Mouse (Mus musculus) hindbrain, postnatal 0 days (tissue): ENCODE measurements around the gene Chga. TPM values are rescaled to one million over a fixed set of nuclear protein-coding genes. Genes with fewer than 3 reads are reported as not detected.

Experiments
- ATAC-seq: fragments of 200-750 bp; cut with Nextera tagmentation; 2 replicates; pipeline ENCODE4 v1.8.0; 2017; ENCODE audit warnings: mild to moderate bottlenecking, moderate TSS enrichment, moderate library complexity
- DNase-seq: peaks from one replicate; pipeline ENCODE4 v3.0.0-alpha.2; 2015; ENCODE audit warnings: low spot score
- H3K27ac ChIP-seq: fragments of 300-500 bp; sonication (generic); 2 replicates; pipeline ENCODE4 v1.5.1; 2014; ENCODE audit warnings: mild to moderate bottlenecking
- H3K27me3 ChIP-seq: fragments of 300-500 bp; sonication (generic); 2 replicates; pipeline ENCODE4 v1.6.1; 2014; ENCODE audit warnings: low read length, mixed read lengths; ENCODE audit not compliant: insufficient read depth
- H3K36me3 ChIP-seq: fragments of 300-500 bp; sonication (generic); 2 replicates; pipeline ENCODE4 v1.6.1; 2014; ENCODE audit warnings: low read length, mixed read lengths; ENCODE audit not compliant: insufficient read depth
- H3K4me1 ChIP-seq: fragments of 300-500 bp; sonication (generic); 2 replicates; pipeline ENCODE4 v1.6.1; 2014; ENCODE audit warnings: antibody characterized with exemption, low read length, mixed read lengths; ENCODE audit not compliant: insufficient read depth
- H3K4me2 ChIP-seq: fragments of 300-500 bp; sonication (generic); 2 replicates; pipeline ENCODE4 v1.6.1; 2014; ENCODE audit warnings: low read depth, mild to moderate bottlenecking, low read length, moderate library complexity, mixed read lengths
- H3K4me3 ChIP-seq: fragments of 300-500 bp; sonication (generic); 2 replicates; pipeline ENCODE4 v1.5.1; 2014; ENCODE audit warnings: low read length
- H3K9ac ChIP-seq: fragments of 300-500 bp; sonication (generic); replicated peaks from 2 replicates; pipeline ENCODE4 v1.6.1; 2014; ENCODE audit warnings: mild to moderate bottlenecking, low read length, moderate library complexity, mixed read lengths
- H3K9me3 ChIP-seq: fragments of 300-500 bp; sonication (generic); 2 replicates; pipeline ENCODE4 v1.6.1; 2016; ENCODE audit warnings: low read length, mixed read lengths
- CTCF ChIP-seq: IDR thresholded peaks from 2 replicates; pipeline ENCODE4 v1.5.1; 2016; ENCODE audit warnings: antibody characterized with exemption, control low read depth, low read depth
- WGBS: fragments of 180-500 bp; shearing (Covaris S2); extraction: QIAGEN DNeasy Blood & Tissue Kit; methylation state at CpG from one replicate; pipeline ENCODE4 v1.1.7; 2014; 5-methylcytosine and 5-hydroxymethylcytosine counted together
- polyA plus RNA-seq: library from polyadenylated mRNA; unstranded; fragments of >200 nt; fragmentation: Nextera tagmentation; extraction: Ambion mirVana; gene quantifications from 2 replicates; pipeline ENCODE4 v1.2.1, GENCODE M21; 2015
- total RNA-seq: library from RNA; depleted of rRNA; stranded (reverse); fragments of >200 nt; gene quantifications from 2 replicates; pipeline ENCODE4 v1.2.3, GENCODE M21; 2014

The Chga gene
- total and polyA plus RNA-seq, 2 experiments from 2014 or later: 160 to 255 TPM

DNA sequence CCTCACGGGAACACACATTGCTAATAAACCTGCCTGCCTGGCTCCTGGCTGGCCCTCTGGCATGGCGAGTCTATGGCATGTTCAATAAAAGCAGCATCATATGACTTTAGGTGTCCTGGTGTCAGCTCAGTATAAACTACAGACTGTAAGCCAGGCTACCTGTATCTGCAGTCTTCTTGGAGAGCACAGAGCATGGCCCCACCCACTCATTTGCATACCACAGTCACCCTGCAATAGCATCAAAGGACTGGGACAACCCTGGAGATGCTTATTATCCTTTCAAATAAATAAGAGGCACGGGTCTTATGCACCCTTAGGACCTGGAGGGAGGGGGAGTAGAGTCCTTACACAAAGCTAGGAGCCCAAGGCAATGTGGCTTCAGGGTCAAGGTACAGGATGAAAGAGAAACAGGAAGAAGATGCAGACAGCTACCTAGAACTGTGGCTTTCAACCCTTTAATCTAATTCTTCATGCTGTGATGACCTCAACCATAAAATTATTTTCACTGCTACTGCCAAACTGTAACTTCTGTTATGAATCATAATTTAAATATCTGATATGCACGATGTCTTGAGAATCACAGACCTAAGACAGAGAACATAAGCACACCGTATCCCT is 26.9 kb downstream of the Chga start:
- Histone ChIP-seq H3K9ac (no peak overlapping the region), H3K36me3 (peaks cover 3% of the 10 kb centered on the region; the same call in 1 of the 2 replicates), H3K27me3 (no peaks in the 10 kb centered on the region), H3K4me2 (no peak overlapping the region), H3K9me3 (no peaks in the 10 kb centered on the region), H3K4me1 (no peaks in the 10 kb centered on the region), H3K4me3 (no peak overlapping the region), H3K27ac (no peak overlapping the region)
- 60% methylated on average over 5 of the region's 5 CpGs for WGBS
- no peak for TF ChIP-seq CTCF
- DNase-seq: no peak
- no peak for ATAC-seq

DNA sequence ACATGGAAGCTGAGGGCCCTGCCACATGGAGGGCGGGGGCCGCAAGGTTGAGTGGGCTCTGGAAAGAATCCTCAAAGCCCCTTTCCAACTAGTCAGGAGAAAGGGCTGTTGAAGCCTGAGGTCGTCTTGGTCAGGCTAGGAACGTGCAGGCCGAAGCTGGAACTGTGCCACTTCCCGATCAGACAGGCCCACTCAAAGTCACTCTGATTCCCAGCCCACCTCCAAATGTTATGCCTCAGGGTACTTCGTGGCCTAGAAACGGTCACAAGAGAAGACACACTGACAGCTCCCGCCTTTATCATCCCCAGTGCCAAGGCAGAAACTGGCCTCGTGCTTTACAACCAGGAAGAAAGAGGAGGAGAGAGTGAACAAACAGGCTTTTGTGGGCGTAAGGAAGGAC is 27.7 kb downstream of the Chga start:
- Histone ChIP-seq H3K9me3 (no peaks in the 10 kb centered on the region), H3K4me2 (no peak overlapping the region), H3K4me1 (no peaks in the 10 kb centered on the region), H3K4me3 (no peak overlapping the region), H3K36me3 (peaks cover 3% of the 10 kb centered on the region; the same call in 1 of the 2 replicates), H3K27me3 (no peaks in the 10 kb centered on the region), H3K27ac (no peak overlapping the region), H3K9ac (no peak overlapping the region)
- WGBS: 62% methylated on average over 11 of the region's 11 CpGs
- peak; percentile 44 for DNase-seq
- ATAC-seq: no peak; the same call in 1 of the 2 replicates
- TF ChIP-seq CTCF: no peak

DNA sequence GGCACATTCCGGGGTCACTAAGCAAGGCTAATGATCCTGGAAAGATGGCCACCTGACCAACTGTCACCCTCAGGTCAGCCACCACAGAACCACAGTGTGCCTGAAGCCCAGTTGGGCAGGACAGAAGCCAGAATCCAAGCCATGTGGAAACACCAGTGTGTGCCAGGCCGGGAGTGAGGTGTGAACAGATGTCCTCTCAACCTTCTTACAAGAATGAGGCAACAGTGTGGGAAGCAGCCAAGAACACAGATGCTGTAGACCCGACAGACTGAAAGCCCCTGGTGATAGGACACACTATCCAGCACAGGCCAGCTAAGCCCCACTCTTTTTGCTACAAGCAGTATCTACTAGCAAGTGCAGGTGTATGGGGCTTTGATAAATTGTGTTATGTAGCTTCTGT is 30.6 kb downstream of the Chga start:
- WGBS: 64% methylated on average over 3 of the region's 3 CpGs
- no peak overlapping the region for H3K27ac ChIP-seq
- 0 out of 2 replicates have a peak, but pooled peaks cover 3% of the 10 kb centered on the region for H3K36me3 ChIP-seq
- no peak overlapping the region for H3K4me2 ChIP-seq
- no peaks in the 10 kb centered on the region for H3K9me3 ChIP-seq
- H3K9ac ChIP-seq: no peak overlapping the region
- ATAC-seq (peak; percentile 44), DNase-seq (peak; percentile 67)
- no peak for TF ChIP-seq CTCF
- H3K4me1 ChIP-seq: no peaks in the 10 kb centered on the region
- no peaks in the 10 kb centered on the region for H3K27me3 ChIP-seq
- no peak overlapping the region for H3K4me3 ChIP-seq

DNA sequence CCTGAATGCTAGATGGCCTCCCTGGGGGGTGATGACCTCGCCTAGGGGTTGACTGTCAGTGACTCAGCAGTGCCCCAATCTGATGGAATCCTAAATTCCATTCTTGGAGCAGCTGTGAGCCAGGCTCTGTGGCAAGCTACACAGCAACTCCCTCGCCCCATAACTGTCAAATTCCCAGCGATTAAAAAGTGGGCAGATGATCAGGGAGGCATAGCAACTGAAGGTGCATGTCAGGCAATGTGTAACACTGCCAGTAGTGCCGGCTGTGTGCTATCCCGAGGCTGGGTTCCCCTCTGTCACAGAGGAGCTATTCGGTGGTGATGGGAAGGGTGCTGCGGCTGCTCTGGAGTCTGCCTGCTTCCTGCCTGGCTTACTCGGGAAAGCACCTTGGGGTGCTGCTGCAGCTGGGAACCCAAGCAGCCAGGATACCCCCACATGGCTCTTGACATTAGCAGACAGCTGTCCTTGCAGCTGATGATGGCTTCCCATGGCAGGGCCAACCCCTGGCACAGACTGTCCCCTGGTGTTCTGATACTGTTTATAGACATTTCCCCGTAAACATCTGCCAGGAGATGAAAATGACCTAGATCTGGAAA is 31.6 kb downstream of the Chga start:
- Histone ChIP-seq H3K9ac (no peak overlapping the region), H3K9me3 (no peaks in the 10 kb centered on the region), H3K4me3 (no peak overlapping the region), H3K27me3 (no peaks in the 10 kb centered on the region), H3K4me1 (no peaks in the 10 kb centered on the region), H3K4me2 (no peak overlapping the region), H3K27ac (no peak overlapping the region), H3K36me3 (0 out of 2 replicates have a peak, but pooled peaks cover 3% of the 10 kb centered on the region)
- DNase-seq: no peak
- ATAC-seq: 0 out of 2 replicates have a peak, but pooled peaks have one; percentile 8
- WGBS: 56% methylated on average over 9 of the region's 9 CpGs
- TF ChIP-seq CTCF: no peak

DNA sequence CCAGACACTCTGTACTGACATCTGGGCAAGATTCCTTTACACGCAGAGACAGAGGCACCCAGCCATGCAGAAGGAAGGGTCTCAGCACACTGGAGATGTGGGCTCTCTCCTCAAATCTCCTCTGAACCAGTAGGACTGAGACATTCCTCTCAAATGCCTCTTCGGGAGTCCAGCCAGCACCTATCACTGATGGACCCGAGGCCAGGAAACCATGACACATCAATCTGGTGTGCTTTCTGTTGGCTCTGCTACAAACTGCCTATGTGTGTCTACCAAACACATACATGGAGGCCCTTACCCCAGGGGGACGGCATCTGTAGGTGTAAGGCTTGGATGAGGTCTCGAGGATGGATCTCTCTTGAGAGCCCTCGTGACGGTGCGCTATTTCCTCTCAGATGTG is 32.3 kb downstream of the Chga start:
- ATAC-seq: no peak
- DNase-seq: no peak

DNA sequence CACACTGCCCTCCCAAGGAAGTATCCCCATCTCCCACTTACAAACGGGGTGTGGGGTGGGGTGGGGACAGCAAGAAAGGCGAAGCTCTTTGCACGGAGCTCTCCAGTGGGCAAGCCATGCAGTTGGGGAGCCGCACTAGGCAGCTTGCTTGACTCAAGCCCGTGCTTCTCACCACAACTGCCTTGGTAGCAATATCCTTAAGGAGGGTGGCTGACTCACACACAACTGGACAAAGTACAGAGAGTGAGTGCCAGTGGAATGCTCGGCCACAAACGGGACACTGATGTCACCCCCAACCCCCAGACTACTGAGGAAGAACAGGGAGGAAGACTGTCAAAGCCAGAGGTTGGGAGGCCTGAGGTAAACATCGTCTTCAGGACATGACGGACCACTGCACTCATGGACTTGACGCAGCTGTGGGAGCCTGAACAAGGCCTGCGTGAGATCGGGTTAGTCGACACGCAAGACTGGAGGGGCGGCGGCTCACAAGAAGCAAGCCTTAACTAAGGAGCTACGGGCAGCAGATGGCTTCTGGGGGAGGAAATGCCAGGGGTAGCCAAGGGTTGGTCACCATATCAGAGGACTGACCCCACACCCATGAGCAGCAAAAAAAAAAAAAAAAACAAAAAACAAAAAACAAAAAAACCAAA is 36.1 kb downstream of the Chga start:
- no peak overlapping the region for H3K4me3 ChIP-seq

More for the DNA sequence above, 32.3 kb downstream of the Chga start:
- no peaks in the 10 kb centered on the region for H3K4me1 ChIP-seq
- WGBS: 83% methylated on average over 8 of the region's 8 CpGs
- no peak overlapping the region for H3K4me3 ChIP-seq
- no peak overlapping the region for H3K4me2 ChIP-seq
- TF ChIP-seq CTCF: no peak
- no peak overlapping the region for H3K27ac ChIP-seq
- H3K9me3 ChIP-seq: no peaks in the 10 kb centered on the region
- H3K9ac ChIP-seq: no peak overlapping the region
- no peaks in the 10 kb centered on the region for H3K27me3 ChIP-seq
- 0 out of 2 replicates have a peak, but pooled peaks cover 3% of the 10 kb centered on the region for H3K36me3 ChIP-seq

More for the DNA sequence above, 36.1 kb downstream of the Chga start:
- no peak for ATAC-seq
- Histone ChIP-seq H3K9me3 (no peaks in the 10 kb centered on the region), H3K27ac (no peak overlapping the region), H3K27me3 (no peaks in the 10 kb centered on the region), H3K4me2 (no peak overlapping the region), H3K9ac (no peak overlapping the region), H3K36me3 (0 out of 2 replicates have a peak, but pooled peaks cover 3% of the 10 kb centered on the region), H3K4me1 (peaks cover 8% of the 10 kb centered on the region; the same call in 1 of the 2 replicates)
- no peak for DNase-seq
- WGBS: 77% methylated on average over 17 of the region's 17 CpGs
- no peak for TF ChIP-seq CTCF
